Mouse (Mus musculus) MEL (cell line): ENCODE results near the gene Ptx3. TPM values are rescaled to one million over a fixed set of nuclear protein-coding genes. Genes with fewer than 3 reads are reported as not detected.

Experiments used
- DNase-seq: peaks from one replicate; pipeline ENCODE4 v3.0.0; 2011; ENCODE audit warnings: low read depth, low spot score
- H3K27ac ChIP-seq: 2 replicates; pipeline ENCODE4 v1.5.1; 2012; ENCODE audit warnings: low read depth, mild to moderate bottlenecking, control low read depth, low read length, moderate library complexity; ENCODE audit not compliant: control insufficient read depth
- H3K27me3 ChIP-seq, 2 experiments: fragments of 150-350 bp in 1 of 2; sonication (generic) in 1 of 2; 2 replicates each; pipeline ENCODE4 v1.6.1; 2012; ENCODE audit warnings: low read length in 2 of 2, mild to moderate bottlenecking in 2 of 2, improper control_type of control experiment in 1 of 2, moderate library complexity in 1 of 2; ENCODE audit not compliant: insufficient read depth in 2 of 2, control insufficient read depth in 1 of 2
- H3K36me3 ChIP-seq, 2 experiments: 2 replicates each; pipeline ENCODE4 v1.6.1; 2012 to 2014; ENCODE audit warnings: low read length in 2 of 2, improper control_type of control experiment in 1 of 2, inconsistent platforms in 1 of 2, mild to moderate bottlenecking in 1 of 2; ENCODE audit not compliant: insufficient read depth in 2 of 2, control insufficient read depth in 1 of 2
- H3K4me1 ChIP-seq, 2 experiments: fragments of 150-350 bp in 1 of 2; sonication (generic) in 1 of 2; 2 replicates each; pipeline ENCODE4 v1.6.1; 2012; ENCODE audit warnings: low read length in 2 of 2, improper control_type of control experiment in 1 of 2, mild to moderate bottlenecking in 1 of 2; ENCODE audit not compliant: insufficient read depth in 2 of 2, control insufficient read depth in 1 of 2
- H3K4me3 ChIP-seq, 2 experiments: fragments of 150-350 bp in 1 of 2; sonication (generic) in 1 of 2; 2 replicates each; pipeline ENCODE4 v1.5.1; 2012; ENCODE audit warnings: low read depth in 2 of 2, low read length in 2 of 2, mild to moderate bottlenecking in 2 of 2, moderate library complexity in 2 of 2, control low read depth in 1 of 2, improper control_type of control experiment in 1 of 2; ENCODE audit not compliant: control insufficient read depth in 1 of 2, insufficient read depth in 1 of 2
- H3K79me2 ChIP-seq: 2 replicates; pipeline ENCODE4 v1.6.1; 2012; ENCODE audit warnings: mild to moderate bottlenecking, low read length, moderate library complexity; ENCODE audit not compliant: control insufficient read depth, poor library complexity, insufficient read depth
- H3K9ac ChIP-seq: 2 replicates; pipeline ENCODE4 v1.6.1; 2012; ENCODE audit warnings: low read depth, mild to moderate bottlenecking, control low read depth, low read length, moderate library complexity; ENCODE audit not compliant: control insufficient read depth, poor library complexity, severe bottlenecking
- H3K9me3 ChIP-seq: fragments of 150-350 bp; sonication (generic); replicated peaks from 2 replicates; pipeline ENCODE4 v1.6.1; 2012; ENCODE audit warnings: mild to moderate bottlenecking, low read length, improper control_type of control experiment, moderate library complexity; ENCODE audit not compliant: insufficient read depth
- BHLHE40 ChIP-seq: IDR thresholded peaks from 2 replicates; pipeline ENCODE4 v1.6.1; 2012; ENCODE audit warnings: low read depth, mild to moderate bottlenecking, inconsistent platforms, low read length, improper control_type of control experiment, borderline replicate concordance
- CHD1 ChIP-seq: IDR thresholded peaks from 2 replicates; pipeline ENCODE4 v1.6.1; 2012; ENCODE audit warnings: low read depth, mild to moderate bottlenecking, inconsistent platforms, low read length, improper control_type of control experiment
- CTCF ChIP-seq, 3 experiments: IDR thresholded peaks in 2 of 3; conservative IDR thresholded peaks in 1 of 3; 2 replicates each; pipeline ENCODE4 v1.5.1; 2011 to 2012; ENCODE audit warnings: low read length in 3 of 3, low read depth in 2 of 3, mild to moderate bottlenecking in 2 of 3, improper control_type of control experiment in 1 of 3, inconsistent platforms in 1 of 3, mixed read lengths in 1 of 3, moderate library complexity in 1 of 3; ENCODE audit not compliant: control insufficient read depth in 1 of 3, insufficient read depth in 1 of 3, poor library complexity in 1 of 3, severe bottlenecking in 1 of 3
- GABPA ChIP-seq: IDR thresholded peaks from 2 replicates; pipeline ENCODE4 v1.6.1; 2012; ENCODE audit warnings: low read depth, mild to moderate bottlenecking, inconsistent platforms, low read length, improper control_type of control experiment, moderate library complexity
- GATA1 ChIP-seq: IDR thresholded peaks from 2 replicates; pipeline ENCODE4 v1.6.1; 2011; ENCODE audit warnings: low read depth, low read length, improper control_type of control experiment
- KAT2A ChIP-seq: conservative IDR thresholded peaks from 2 replicates; pipeline ENCODE4 v1.6.1; 2012; ENCODE audit warnings: low read depth, low read length, improper control_type of control experiment, inconsistent platforms
- MAFK ChIP-seq: IDR thresholded peaks from 2 replicates; pipeline ENCODE4 v1.6.1; 2011; ENCODE audit warnings: low read depth, mild to moderate bottlenecking, low read length, improper control_type of control experiment, borderline replicate concordance
- MAZ ChIP-seq: IDR thresholded peaks from 2 replicates; pipeline ENCODE4 v1.6.1; 2012; ENCODE audit warnings: low read depth, mild to moderate bottlenecking, inconsistent platforms, low read length, improper control_type of control experiment
- MYB ChIP-seq: IDR thresholded peaks from 2 replicates; pipeline ENCODE4 v1.6.1; 2011; ENCODE audit warnings: mild to moderate bottlenecking, low read depth, low read length, improper control_type of control experiment
- NELFE ChIP-seq: IDR thresholded peaks from 2 replicates; pipeline ENCODE4 v1.6.1; 2011; ENCODE audit warnings: low read depth, low read length, improper control_type of control experiment
- NRF1 ChIP-seq: IDR thresholded peaks from 2 replicates; pipeline ENCODE4 v1.6.1; 2014; ENCODE audit warnings: low read depth, mild to moderate bottlenecking, inconsistent platforms, low read length, improper control_type of control experiment, moderate library complexity; ENCODE audit not compliant: poor library complexity, insufficient read depth, severe bottlenecking
- POLR2A ChIP-seq, 2 experiments: IDR thresholded peaks; 2 replicates each; pipeline ENCODE4 v1.6.1; 2011 to 2012; ENCODE audit warnings: low read length in 2 of 2, mild to moderate bottlenecking in 2 of 2, control low read depth in 1 of 2, improper control_type of control experiment in 1 of 2, low read depth in 1 of 2, moderate library complexity in 1 of 2; ENCODE audit not compliant: control insufficient read depth in 1 of 2, insufficient read depth in 1 of 2, poor library complexity in 1 of 2
- POLR2AphosphoS5 ChIP-seq: IDR thresholded peaks from 2 replicates; pipeline ENCODE4 v1.6.1; 2012; ENCODE audit warnings: low read depth, borderline replicate concordance, mild to moderate bottlenecking, inconsistent platforms, low read length, moderate library complexity, mixed read lengths
- TAL1 ChIP-seq: IDR thresholded peaks from 2 replicates; pipeline ENCODE4 v1.6.1; 2012; ENCODE audit warnings: mild to moderate bottlenecking, inconsistent platforms, low read length, moderate library complexity, mixed read lengths
- TCF12 ChIP-seq: IDR thresholded peaks from 2 replicates; pipeline ENCODE4 v1.6.1; 2014; ENCODE audit warnings: low read depth, mild to moderate bottlenecking, inconsistent platforms, low read length, improper control_type of control experiment, moderate library complexity
- USF1 ChIP-seq: IDR thresholded peaks from 2 replicates; pipeline ENCODE4 v1.6.1; 2014; ENCODE audit warnings: low read depth, mild to moderate bottlenecking, inconsistent platforms, low read length, improper control_type of control experiment, moderate library complexity
- USF2 ChIP-seq, 2 experiments: IDR thresholded peaks; 2 replicates each; pipeline ENCODE4 v1.6.1; 2011 to 2012; ENCODE audit warnings: improper control_type of control experiment in 2 of 2, low read length in 2 of 2, borderline replicate concordance in 1 of 2, inconsistent platforms in 1 of 2, low read depth in 1 of 2, mild to moderate bottlenecking in 1 of 2; ENCODE audit not compliant: insufficient read depth in 1 of 2
- ZC3H11A ChIP-seq: IDR thresholded peaks from 2 replicates; pipeline ENCODE4 v1.6.1; 2012; ENCODE audit warnings: low read depth, mild to moderate bottlenecking, inconsistent platforms, low read length, improper control_type of control experiment
- polyA plus RNA-seq, 2 experiments: library from polyadenylated mRNA; stranded (reverse) in 1 of 2; unstranded in 1 of 2; fragments of >175 nt in 1 of 2; fragments of >200 nt in 1 of 2; gene quantifications; 2 replicates each; pipeline versions ENCODE4 v1.2.1 to v1.2.4; 2012; ENCODE audit warnings: low replicate concordance in 2 of 2, low read depth in 1 of 2; ENCODE audit not compliant: insufficient read length in 2 of 2, insufficient read depth in 1 of 2, missing spikeins in 1 of 2
- total RNA-seq: library from RNA; depleted of rRNA; stranded (reverse); fragments of 300-350 nt; gene quantifications from 2 replicates; pipeline ENCODE4 v1.2.3, GENCODE M21; 2012; rRNA removed

Ptx3 gene
- total and polyA plus RNA-seq, 3 experiments, result not detected

- H3K27me3 ChIP-seq, result no peaks in the 10 kb centered on the region; a peak in 1 of 4 replicates
- no peaks in the 10 kb centered on the region for H3K36me3 ChIP-seq
- H3K4me1 ChIP-seq, result no peaks in the 10 kb centered on the region
- H3K79me2 ChIP-seq, result no peaks in the 10 kb centered on the region
- DNase-seq, result no peak
- no peak overlapping the region for H3K27ac ChIP-seq
- no peaks in the 10 kb centered on the region for H3K9me3 ChIP-seq
- TF ChIP-seq CTCF (IDR thresholded peaks at IDR 0.05 in 2 of 3, conservative IDR thresholded peaks at IDR 0.05 in 1 of 3; ENCODE audit: control insufficient read depth in 1 of 3, insufficient read depth in 1 of 3, low read depth in 2 of 3, low read length in 3 of 3, poor library complexity in 1 of 3, severe bottlenecking in 1 of 3) (peak in 1 of 3 experiments; percentile 1; a peak in 1 of 6 replicates), CHD1 (no peak), MAZ (no peak), MAFK (no peak), POLR2A (IDR thresholded peaks at IDR 0.05; ENCODE audit: control insufficient read depth in 1 of 2, insufficient read depth in 1 of 2, low read depth in 1 of 2, low read length in 2 of 2, poor library complexity in 1 of 2) (no peak)
- H3K4me3 ChIP-seq, result no peak overlapping the region
- no peak overlapping the region for H3K9ac ChIP-seq
These were observed 42.6 kb downstream of the Ptx3 start for GRCm38 (mm10) chr3:66262319-66262718.

GRCm38 (mm10) chr3:66263270-66263669, 43.6 kb downstream of the Ptx3 start:
- TF ChIP-seq KAT2A, result no peak
- TF ChIP-seq MYB, result no peak
- no peak for TF ChIP-seq POLR2AphosphoS5
- no peak for TF ChIP-seq BHLHE40
- TF ChIP-seq TCF12, result no peak
- no peak for TF ChIP-seq POLR2A (IDR thresholded peaks at IDR 0.05; ENCODE audit: control insufficient read depth in 1 of 2, insufficient read depth in 1 of 2, low read depth in 1 of 2, low read length in 2 of 2, poor library complexity in 1 of 2)
- TF ChIP-seq USF1, result no peak
- TF ChIP-seq USF2 (IDR thresholded peaks at IDR 0.05; ENCODE audit: borderline replicate concordance in 1 of 2, insufficient read depth in 1 of 2, low read depth in 1 of 2, low read length in 2 of 2), result no peak
- no peak for TF ChIP-seq GATA1
- TF ChIP-seq NELFE, result no peak
- TF ChIP-seq TAL1, result no peak
- no peak for TF ChIP-seq ZC3H11A
- no peak for TF ChIP-seq MAFK
- no peak for TF ChIP-seq GABPA
- TF ChIP-seq NRF1, result no peak
- Histone ChIP-seq H3K9me3 (no peaks in the 10 kb centered on the region), H3K36me3 (no peaks in the 10 kb centered on the region), H3K27me3 (no peaks in the 10 kb centered on the region; a peak in 1 of 4 replicates), H3K79me2 (no peaks in the 10 kb centered on the region), H3K4me3 (no peak overlapping the region), H3K27ac (no peak overlapping the region), H3K4me1 (no peaks in the 10 kb centered on the region), H3K9ac (no peak overlapping the region)
- no peak for DNase-seq

Other genes with a start within 250 kb of the Ptx3 start
- gene Veph1, start 76.9 kb downstream of the Ptx3 start, total RNA-seq, result not detected in 2 replicates
- gene Veph1, start 76.9 kb downstream of the Ptx3 start, polyA plus RNA-seq, result under 1 TPM in 1 of 2 experiments, not detected in 1; 0.01 TPM